ENCODE assay signal across 25 mouse cellular contexts in genomic region chr12:71561259-71561658, GRCm38 (mm10).
DNase-seq lines count a peak whose midpoint lies in the region; ATAC-seq and TF ChIP-seq lines count a peak whose summit lies in the region.
"Had no signal": no experiment of that assay in that cellular context is flagged by ENCODE, and none has a peak within 500 bp of the region (broad histone marks: within the 10 kb centered on the region; RNA-seq: fewer than 3 reads in every experiment).

No protein-coding gene starts in this region.

- H3K4me1 ChIP-seq in forebrain, embryonic 13.5 days = peaks cover 23% of the 10 kb centered on the region
- H3K4me1 ChIP-seq in forebrain, embryonic 11.5 days (replicated peaks; ENCODE audit: control insufficient read depth, insufficient read depth, low read length) = no peaks in the 10 kb centered on the region
- peaks cover 19% of the 10 kb centered on the region for H3K4me1 ChIP-seq in midbrain, embryonic 13.5 days (replicated peaks)
- H3K4me1 ChIP-seq in midbrain, embryonic 15.5 days = peaks cover 6% of the 10 kb centered on the region
- no peaks in the 10 kb centered on the region; the same call in 1 of the 2 replicates for H3K4me1 ChIP-seq in limb, embryonic 10.5 days
- H3K4me1 ChIP-seq: limb, embryonic 12.5 days; liver, embryonic 15.5 days; neural tube, embryonic 12.5 days had no signal

- no peak for TF ChIP-seq CTCF in brain, embryonic 14.5 days (IDR thresholded peaks at IDR 0.05; ENCODE audit: borderline replicate concordance, extremely low read depth, insufficient read depth, insufficient read length)

- TF ChIP-seq POLR2A in brain, embryonic 14.5 days (IDR thresholded peaks at IDR 0.05; ENCODE audit: borderline replicate concordance, extremely low read depth, insufficient read depth, insufficient read length, poor library complexity, severe bottlenecking) = no peak

- no peaks in the 10 kb centered on the region for H3K36me3 ChIP-seq in forebrain, embryonic 13.5 days (ENCODE audit: poor library complexity, severe bottlenecking)
- no peaks in the 10 kb centered on the region for H3K36me3 ChIP-seq in forebrain, embryonic 11.5 days (ENCODE audit: control insufficient read depth, insufficient read depth, low read length)
- no peaks in the 10 kb centered on the region for H3K36me3 ChIP-seq in midbrain, embryonic 13.5 days
- no peaks in the 10 kb centered on the region for H3K36me3 ChIP-seq in midbrain, embryonic 15.5 days (replicated peaks)
- no peaks in the 10 kb centered on the region for H3K36me3 ChIP-seq in limb, embryonic 10.5 days
- H3K36me3 ChIP-seq: G1E; hindbrain, embryonic 13.5 days; limb, embryonic 12.5 days; liver, embryonic 15.5 days; neural tube, embryonic 12.5 days had no signal

- H3K27me3 ChIP-seq in forebrain, embryonic 13.5 days = no peaks in the 10 kb centered on the region
- no peaks in the 10 kb centered on the region for H3K27me3 ChIP-seq in forebrain, embryonic 11.5 days (ENCODE audit: control insufficient read depth, insufficient read depth, low read length)
- no peaks in the 10 kb centered on the region; the same call in 1 of the 2 replicates for H3K27me3 ChIP-seq in midbrain, embryonic 13.5 days
- no peaks in the 10 kb centered on the region for H3K27me3 ChIP-seq in midbrain, embryonic 15.5 days (replicated peaks)
- H3K27me3 ChIP-seq in limb, embryonic 10.5 days (ENCODE audit: low read depth, poor library complexity, severe bottlenecking) = no peaks in the 10 kb centered on the region
- H3K27me3 ChIP-seq: hindbrain, embryonic 13.5 days; liver, embryonic 15.5 days; neural tube, embryonic 12.5 days had no signal

- H3K4me3 ChIP-seq in forebrain, embryonic 13.5 days = no peak overlapping the region
- no peak overlapping the region for H3K4me3 ChIP-seq in forebrain, embryonic 11.5 days (ENCODE audit: low read depth, low read length)
- H3K4me3 ChIP-seq in midbrain, embryonic 13.5 days (replicated peaks) = no peak overlapping the region
- H3K4me3 ChIP-seq in midbrain, embryonic 15.5 days = no peak overlapping the region
- H3K4me3 ChIP-seq in limb, embryonic 10.5 days = no peak overlapping the region
- H3K4me3 ChIP-seq: hindbrain, embryonic 13.5 days; limb, embryonic 12.5 days; liver, embryonic 15.5 days; neural tube, embryonic 12.5 days had no signal

- no peak overlapping the region for H3K4me2 ChIP-seq in forebrain, embryonic 13.5 days
- H3K4me2 ChIP-seq in forebrain, embryonic 11.5 days (ENCODE audit: low read depth, low read length, severe bottlenecking) = no peak overlapping the region
- no peak overlapping the region for H3K4me2 ChIP-seq in midbrain, embryonic 13.5 days (replicated peaks)
- H3K4me2 ChIP-seq in midbrain, embryonic 15.5 days = no peak overlapping the region
- H3K4me2 ChIP-seq: heart, embryonic 11.5 days; hindbrain, embryonic 13.5 days; limb, embryonic 12.5 days; liver, embryonic 15.5 days; lung, embryonic 14.5 days; neural tube, embryonic 12.5 days had no signal

- no peaks in the 10 kb centered on the region for H3K9me3 ChIP-seq in forebrain, embryonic 13.5 days (replicated peaks)
- no peaks in the 10 kb centered on the region for H3K9me3 ChIP-seq in forebrain, embryonic 11.5 days (ENCODE audit: control insufficient read depth, low read length)
- no peaks in the 10 kb centered on the region for H3K9me3 ChIP-seq in midbrain, embryonic 13.5 days
- H3K9me3 ChIP-seq in midbrain, embryonic 15.5 days = no peaks in the 10 kb centered on the region
- no peaks in the 10 kb centered on the region for H3K9me3 ChIP-seq in limb, embryonic 10.5 days (replicated peaks)
- H3K9me3 ChIP-seq: hindbrain, embryonic 13.5 days; limb, embryonic 12.5 days; liver, embryonic 15.5 days; neural tube, embryonic 12.5 days had no signal

- no peak overlapping the region for H3K9ac ChIP-seq in forebrain, embryonic 13.5 days
- no peak overlapping the region for H3K9ac ChIP-seq in forebrain, embryonic 11.5 days (ENCODE audit: low read length)
- no peak overlapping the region for H3K9ac ChIP-seq in midbrain, embryonic 13.5 days (replicated peaks)
- H3K9ac ChIP-seq in midbrain, embryonic 15.5 days = no peak overlapping the region
- H3K9ac ChIP-seq: hindbrain, embryonic 13.5 days; limb, embryonic 12.5 days; liver, embryonic 15.5 days; lung, embryonic 14.5 days; neural tube, embryonic 12.5 days had no signal

- peak overlapping the region; percentile 65; the same call in 1 of the 2 replicates for H3K27ac ChIP-seq in forebrain, embryonic 13.5 days
- H3K27ac ChIP-seq in forebrain, embryonic 11.5 days (ENCODE audit: low read depth, low read length) = no peak overlapping the region
- no peak overlapping the region for H3K27ac ChIP-seq in midbrain, embryonic 13.5 days
- no peak overlapping the region for H3K27ac ChIP-seq in midbrain, embryonic 15.5 days
- H3K27ac ChIP-seq in limb, embryonic 10.5 days = no peak overlapping the region
- H3K27ac ChIP-seq: limb, embryonic 12.5 days; liver, embryonic 15.5 days; neural tube, embryonic 12.5 days had no signal

- 41% methylated on average over 7 of the region's 7 CpGs for WGBS in forebrain, embryonic 13.5 days
- WGBS in forebrain, embryonic 11.5 days = 57% methylated on average over 7 of the region's 7 CpGs
- WGBS in midbrain, embryonic 13.5 days = 59% methylated on average over 7 of the region's 7 CpGs
- 50% methylated on average over 7 of the region's 7 CpGs for WGBS in midbrain, embryonic 15.5 days
- 77% methylated on average over 7 of the region's 7 CpGs for WGBS in limb, embryonic 10.5 days

- no peak for ATAC-seq in forebrain, embryonic 13.5 days
- ATAC-seq in forebrain, embryonic 11.5 days (replicated peaks; ENCODE audit: low FRiP score) = no peak
- ATAC-seq in midbrain, embryonic 13.5 days = 0 out of 2 replicates have a peak, but pooled peaks have one; percentile 27
- no peak for ATAC-seq in midbrain, embryonic 15.5 days (replicated peaks)
- ATAC-seq: intestine, postnatal 0 days had no signal

- DNase-seq in forebrain, embryonic 11.5 days (ENCODE audit: low spot score) = no peak
- peak; percentile 71 for DNase-seq in brain, embryonic 14.5 days (ENCODE audit: low read depth)
- peak; percentile 15 for DNase-seq in limb, embryonic 10.5 days (ENCODE audit: low spot score)
- no peak for DNase-seq in left cerebral cortex, adult 18-20 months (ENCODE audit: low spot score in 2 of 2)
- DNase-seq: adrenal gland, adult 8-10 months; cerebellum, adult 8-10 months; cerebellum, postnatal 36 days; heart, postnatal 36 days; kidney, adult 9 months; kidney, postnatal 10 days; layer of hippocampus, adult 9-11 months; lung, embryonic 14.5 days; lung, postnatal 14 days; right cerebral cortex, postnatal 25 days; thymus, postnatal 14 days had no signal

Comparison
In these comparisons a context has a peak if more than half of its experiments do, and no peak if none do; other contexts are left out.
1. DNase-seq: peak in brain, embryonic 14.5 days (single experiment) and limb, embryonic 10.5 days (single experiment); none in forebrain, embryonic 11.5 days (single experiment) and left cerebral cortex, adult 18-20 months (0 of 2).